Comparison of ENCODE assay signal across 10 mouse cellular contexts in genomic region chr9:114046028-114046427, GRCm38 (mm10). TPM values are rescaled to one million over a fixed set of nuclear protein-coding genes. Genes with fewer than 3 reads are reported as not detected.
A peak's percentile ranks its signal among the peaks of the same experiment; 100 is the strongest.
DNase-seq lines count a peak whose midpoint lies in the region; ATAC-seq and TF ChIP-seq lines count a peak whose summit lies in the region.
"Had no signal": no experiment of that assay in that cellular context is flagged by ENCODE, and none has a peak within 500 bp of the region (broad histone marks: within the 10 kb centered on the region; RNA-seq: fewer than 3 reads in every experiment).

TSS of gene Fbxl2 (minus strand) at chr9:114046191.

- TF ChIP-seq CTCF in E14TG2a.4 (conservative IDR thresholded peaks at IDR 0.05; ENCODE audit: low read length): no peak

- intact Hi-C loops in heart, postnatal 10 days (cut with DNase I): no loop called here
- intact Hi-C loops in left cerebral cortex, postnatal 25 days (cut with DNase I): no loop called here

- no peak within 1 kb of the TSS for H3K9ac ChIP-seq in heart, embryonic 12.5 days
- H3K9ac ChIP-seq in kidney, embryonic 15.5 days: no peak within 1 kb of the TSS
- H3K9ac ChIP-seq: heart, embryonic 15.5 days; liver, embryonic 14.5 days had no signal

- no peak for DNase-seq in heart, postnatal 10 days
- DNase-seq in gastrocnemius, adult 18-20 months (ENCODE audit: low spot score): peak; percentile 9
- no peak for DNase-seq in left cerebral cortex, postnatal 25 days (ENCODE audit: low spot score in 2 of 2)
- DNase-seq in adrenal gland, adult 2 months: no peak
- DNase-seq in embryo, embryonic 11 days: no peak

- peak; percentile 33; the same call in 1 of the 2 replicates for ATAC-seq in heart, embryonic 12.5 days (ENCODE audit: insufficient number of reproducible peaks, low FRiP score)
- ATAC-seq in kidney, embryonic 15.5 days (replicated peaks; ENCODE audit: low FRiP score): no peak

- no peak within 1 kb of the TSS for H3K27ac ChIP-seq in heart, embryonic 12.5 days (ENCODE audit: poor library complexity, severe bottlenecking)
- H3K27ac ChIP-seq in kidney, embryonic 15.5 days: no peak within 1 kb of the TSS
- H3K27ac ChIP-seq: heart, embryonic 15.5 days; liver, embryonic 14.5 days had no signal

- H3K4me1 ChIP-seq in heart, embryonic 12.5 days (replicated peaks): no peaks in the 10 kb centered on the region
- H3K4me1 ChIP-seq in E14TG2a.4 (replicated peaks; ENCODE audit: low read depth, low read length): peaks cover 70% of the 10 kb centered on the region
- 0 out of 2 replicates have a peak, but pooled peaks cover 11% of the 10 kb centered on the region for H3K4me1 ChIP-seq in kidney, embryonic 15.5 days
- H3K4me1 ChIP-seq: heart, embryonic 15.5 days had no signal

- H3K9me3 ChIP-seq in heart, embryonic 12.5 days (replicated peaks): peaks cover 12% of the 10 kb centered on the region
- H3K9me3 ChIP-seq in E14TG2a.4 (ENCODE audit: low read length): peaks cover 6% of the 10 kb centered on the region; the same call in 1 of the 2 replicates
- no peaks in the 10 kb centered on the region for H3K9me3 ChIP-seq in kidney, embryonic 15.5 days (replicated peaks)
- H3K9me3 ChIP-seq: heart, embryonic 15.5 days had no signal

- no peak within 1 kb of the TSS for H3K4me2 ChIP-seq in heart, embryonic 12.5 days
- H3K4me2 ChIP-seq in kidney, embryonic 15.5 days: no peak within 1 kb of the TSS
- H3K4me2 ChIP-seq: heart, embryonic 15.5 days had no signal

- no peak within 1 kb of the TSS for H3K4me3 ChIP-seq in heart, embryonic 12.5 days
- H3K4me3 ChIP-seq in E14TG2a.4 (replicated peaks; ENCODE audit: low read length): peak within 1 kb of the TSS; percentile 83
- H3K4me3 ChIP-seq in kidney, embryonic 15.5 days (replicated peaks): no peak within 1 kb of the TSS
- H3K4me3 ChIP-seq: heart, embryonic 15.5 days had no signal

- WGBS in heart, embryonic 12.5 days: 82% methylated on average over 10 of the region's 10 CpGs
- 83% methylated on average over 10 of the region's 10 CpGs for WGBS in kidney, embryonic 15.5 days

- H3K36me3 ChIP-seq in heart, embryonic 12.5 days: no peaks in the 10 kb centered on the region
- peaks cover 7% of the 10 kb centered on the region; the same call in 1 of the 2 replicates for H3K36me3 ChIP-seq in E14TG2a.4 (ENCODE audit: insufficient read depth, low read length)
- no peaks in the 10 kb centered on the region for H3K36me3 ChIP-seq in kidney, embryonic 15.5 days
- H3K36me3 ChIP-seq: heart, embryonic 15.5 days had no signal

- H3K27me3 ChIP-seq in heart, embryonic 12.5 days (replicated peaks): no peaks in the 10 kb centered on the region
- H3K27me3 ChIP-seq in E14TG2a.4 (ENCODE audit: insufficient read depth, low read length): no peaks in the 10 kb centered on the region
- no peaks in the 10 kb centered on the region for H3K27me3 ChIP-seq in kidney, embryonic 15.5 days

RNA-seq across cellular contexts. Expression of gene Fbxl2, which starts in this region (rescaled TPM):
- polyA plus RNA-seq in heart, embryonic 12.5 days (2016; fragmentation: Nextera tagmentation; extraction: Ambion mirVana): 1.6 and 2.1 TPM in 2 replicates
- total RNA-seq in heart, postnatal 10 days (2021): 1 to 10 TPM; 1.5 to 2.3 TPM
- total RNA-seq in gastrocnemius, adult 18-20 months (2021): 1 to 10 TPM in 1 of 2 experiments, under 1 TPM in 1; 0.34 to 1.1 TPM
- 10 to 100 TPM; 54.8 to 56.7 TPM for total RNA-seq in left cerebral cortex, postnatal 25 days (2021)
- 1 to 10 TPM; 1.9 to 2.1 TPM for total RNA-seq in adrenal gland, adult 2 months (2021)
- 4.3 TPM in 2 replicates for polyA plus RNA-seq in adrenal gland, adult 2 months (2012; rRNA removed)
- polyA plus RNA-seq in kidney, embryonic 15.5 days (2015; fragmentation: Nextera tagmentation; extraction: Ambion mirVana): 3.1 and 5.0 TPM in 2 replicates

Comparison
In these comparisons a context has a peak if more than half of its experiments do, and no peak if none do; other contexts are left out.
1. RNA of gene Fbxl2 (total RNA-seq): 54.8 to 56.7 TPM in left cerebral cortex, postnatal 25 days; 1.5 to 2.3 TPM in heart, postnatal 10 days, 1.9 to 2.1 TPM in adrenal gland, adult 2 months and 0.34 to 1.1 TPM in gastrocnemius, adult 18-20 months; every median in the first group is over 10 times any median in the second.